Mouse (Mus musculus): ENCODE results near the gene Jph4. TPM values are rescaled to one million over a fixed set of nuclear protein-coding genes. Genes with fewer than 3 reads are reported as not detected.

Jph4 gene
- polyA plus RNA-seq (2012; rRNA removed): 0.41 and 0.45 TPM in 2 replicates

GRCm38 (mm10) chr14:55116425-55117200 lies at the start of gene Jph4:
Jph4 (minus strand) TSS chr14:55116935.
- no peak for DNase-seq (ENCODE audit: low read depth)

DNA sequence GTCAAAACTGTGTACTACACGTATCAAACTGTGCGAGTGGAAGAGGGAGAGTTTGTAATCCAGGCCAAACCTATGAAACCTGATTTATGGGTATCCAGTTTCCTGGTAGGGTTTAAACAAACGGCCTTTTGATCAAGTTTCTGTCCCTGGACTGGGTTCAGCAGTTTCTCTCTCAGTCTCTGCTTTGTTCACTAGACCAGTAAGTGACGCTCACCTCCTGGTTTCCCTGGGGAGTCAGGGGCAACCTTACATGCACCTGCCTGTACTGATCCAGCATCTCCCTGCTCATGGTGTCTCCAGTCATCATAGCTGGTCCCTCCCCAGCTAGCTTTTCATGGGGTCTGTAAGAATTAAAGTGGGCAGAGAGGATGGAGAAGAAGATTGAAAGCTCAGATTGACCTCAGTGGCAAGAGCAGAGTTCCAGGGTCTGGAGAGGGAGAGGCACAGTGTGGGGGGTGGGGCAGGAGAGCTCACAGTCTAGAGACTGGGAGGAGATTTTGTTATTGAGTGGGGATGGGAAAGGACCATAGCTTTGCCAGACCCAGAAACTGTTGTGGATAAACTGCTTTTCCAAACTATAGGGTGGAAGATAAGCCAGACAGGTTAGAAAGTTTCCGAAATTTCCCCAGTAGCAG lies 47.6 kb upstream of the Jph4 start:
- DNase-seq (ENCODE audit: low read depth): no peak

GRCm38 (mm10) chr14:55162168-55162567 lies 45.4 kb upstream of the Jph4 start:
- DNase-seq (ENCODE audit: low read depth): no peak

DNA sequence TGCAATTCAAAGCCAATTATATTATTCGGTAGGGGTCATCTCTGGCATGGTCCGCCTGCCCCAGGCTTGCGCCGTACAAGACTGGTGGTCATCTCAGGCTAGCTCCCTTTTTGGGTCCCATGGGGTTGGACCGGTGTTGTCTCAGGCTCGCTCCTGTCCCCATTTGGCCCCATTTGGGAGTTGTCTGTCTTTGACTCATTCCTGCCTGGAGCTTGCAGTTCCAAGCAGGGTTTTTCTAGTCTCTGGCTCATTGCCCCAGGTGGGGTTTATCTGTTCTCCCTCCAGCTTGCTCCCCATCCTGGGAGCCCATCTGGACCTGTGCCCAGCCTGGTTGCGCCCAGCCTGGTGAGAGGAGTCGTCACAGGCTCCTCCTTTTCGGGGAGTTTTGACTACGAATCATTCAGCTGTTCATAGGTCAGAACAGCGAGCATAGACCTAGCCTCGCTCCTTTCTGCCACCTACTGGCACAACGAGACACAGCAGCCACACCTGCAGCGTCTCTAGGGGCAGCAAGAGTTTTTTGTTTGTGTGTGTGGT lies 44.4 kb upstream of the Jph4 start:
- DNase-seq (ENCODE audit: low read depth): no peak

DNA sequence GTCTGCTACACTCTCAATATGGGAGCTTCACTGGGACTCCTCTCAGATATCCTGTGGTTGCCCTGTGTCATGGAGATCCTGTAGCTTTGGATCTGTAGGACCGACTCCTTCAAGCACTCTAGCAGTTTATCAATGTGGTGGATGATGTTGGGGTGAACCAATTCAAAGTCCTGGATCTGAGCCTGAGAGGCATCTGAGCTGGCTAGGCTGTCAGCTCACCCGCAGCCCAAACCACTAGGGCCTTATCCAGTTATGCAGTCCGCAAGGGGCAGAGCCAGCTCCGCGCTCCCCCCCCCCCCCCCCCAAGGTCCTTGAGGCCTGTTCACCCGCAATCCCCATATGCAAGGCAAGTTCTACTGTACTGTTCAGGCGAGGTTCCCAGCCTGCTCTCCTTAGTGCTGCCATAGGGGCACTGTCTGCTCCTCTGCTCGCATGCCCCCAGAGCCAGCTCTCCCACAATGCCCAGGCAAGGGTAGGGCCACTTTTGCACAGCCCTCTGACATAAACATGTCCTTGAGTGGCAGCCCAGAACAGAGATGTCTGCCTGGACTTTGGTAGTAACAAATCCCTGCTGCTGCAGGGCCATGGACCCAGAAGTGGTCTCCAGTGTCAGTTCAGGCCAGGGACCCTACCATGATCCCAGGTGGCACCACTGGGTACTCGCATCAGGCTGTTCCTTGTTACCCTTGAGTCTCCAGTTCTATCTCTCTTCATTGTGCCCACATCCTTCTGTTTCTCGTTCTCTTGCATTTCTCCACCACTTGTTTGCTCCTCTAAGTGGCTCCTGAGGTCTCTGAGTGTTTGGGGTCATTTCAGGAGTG lies 43.7 kb upstream of the Jph4 start:
- no peak for DNase-seq (ENCODE audit: low read depth)

DNA sequence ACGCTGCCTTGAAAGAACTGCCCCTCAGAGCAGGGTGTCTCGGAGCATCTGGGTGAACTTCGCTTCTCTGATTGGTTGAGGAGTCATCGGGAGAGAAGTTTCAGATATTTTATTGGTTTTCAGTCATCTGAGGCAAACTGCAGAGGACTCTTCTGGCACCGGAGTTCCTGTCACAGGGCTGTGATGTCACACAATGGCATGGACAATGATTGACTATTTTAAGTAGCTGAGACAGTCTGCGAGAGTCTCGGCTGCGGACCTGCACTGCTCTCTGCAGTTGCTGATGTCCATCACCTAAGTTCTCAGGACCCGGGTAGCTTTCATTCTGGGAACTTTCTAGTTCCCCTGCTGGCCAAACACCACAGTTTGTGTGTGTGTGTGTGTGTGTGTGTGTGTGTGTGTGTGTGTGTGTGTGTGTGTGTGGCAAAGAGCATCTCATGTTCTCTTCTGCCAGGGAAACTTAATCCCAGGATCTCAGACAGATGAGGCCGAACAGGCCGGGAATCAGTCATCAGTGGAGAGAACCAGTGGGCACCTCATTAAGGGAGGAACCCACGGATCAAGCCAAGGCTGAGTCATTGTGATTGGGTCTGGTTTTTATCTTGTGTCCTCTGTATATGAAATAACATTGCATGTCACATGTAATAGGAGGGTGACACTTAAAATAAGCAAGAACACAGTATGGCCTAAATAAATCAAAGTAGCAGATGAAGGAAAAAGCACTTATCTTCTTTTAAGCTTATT lies 40.8 kb upstream of the Jph4 start:
- no peak for DNase-seq (ENCODE audit: low read depth)

- no peak for DNase-seq (ENCODE audit: low read depth)
Observed at GRCm38 (mm10) chr14:55152951-55153481, 36.3 kb upstream of the Jph4 start.

GRCm38 (mm10) chr14:55152174-55152573 lies 35.4 kb upstream of the Jph4 start:
- DNase-seq (ENCODE audit: low read depth): no peak

DNA sequence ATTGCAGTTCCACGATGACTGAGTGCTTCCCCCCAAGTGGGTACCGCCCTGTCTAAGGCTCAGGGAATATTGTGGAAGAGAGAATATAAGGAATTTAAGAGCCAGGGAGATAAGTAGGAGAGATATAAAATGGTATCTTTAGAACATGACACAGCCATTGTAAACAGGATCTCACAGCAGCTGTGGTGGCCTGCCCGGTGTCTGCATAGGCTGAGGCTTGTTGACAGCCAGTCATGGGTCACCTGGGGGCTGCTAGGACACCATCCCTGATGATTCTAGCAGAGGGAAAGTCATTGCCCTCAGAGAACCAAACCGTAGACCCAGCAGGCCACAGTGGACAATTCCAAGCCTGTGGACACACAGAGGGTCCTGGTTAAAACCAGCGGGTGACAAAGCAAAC lies 34.2 kb upstream of the Jph4 start:
- no peak for DNase-seq (ENCODE audit: low read depth)

- DNase-seq (ENCODE audit: low read depth): no peak
Observed at GRCm38 (mm10) chr14:55149041-55149440, 32.3 kb upstream of the Jph4 start.

DNA sequence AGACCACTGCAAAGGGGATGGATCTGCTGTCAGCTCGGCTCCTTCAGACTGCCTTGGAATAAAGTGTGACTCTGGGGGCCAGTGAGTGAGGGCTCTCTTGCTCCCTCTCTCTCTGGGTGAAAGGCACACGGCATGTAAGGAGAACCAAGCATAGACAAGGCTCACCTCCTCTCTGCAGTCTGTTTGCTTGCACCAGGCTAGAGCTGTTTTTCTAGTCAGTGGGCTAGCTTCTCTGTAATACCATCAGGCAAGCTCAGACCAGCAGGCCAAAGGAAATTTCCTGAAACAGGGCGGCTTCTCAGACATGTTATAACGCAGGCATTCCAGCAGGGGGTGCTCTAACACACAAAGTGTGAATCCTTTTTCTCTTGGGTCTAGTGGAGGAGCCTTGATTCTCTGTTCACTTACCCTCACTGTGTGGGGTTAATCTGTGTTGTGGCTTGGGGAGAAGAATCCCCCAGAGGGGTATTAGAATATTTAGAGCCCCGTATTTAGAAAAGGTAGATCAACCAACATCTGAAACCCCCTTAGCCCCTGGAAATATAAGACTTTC lies 31.7 kb upstream of the Jph4 start:
- DNase-seq (ENCODE audit: low read depth): no peak

DNA sequence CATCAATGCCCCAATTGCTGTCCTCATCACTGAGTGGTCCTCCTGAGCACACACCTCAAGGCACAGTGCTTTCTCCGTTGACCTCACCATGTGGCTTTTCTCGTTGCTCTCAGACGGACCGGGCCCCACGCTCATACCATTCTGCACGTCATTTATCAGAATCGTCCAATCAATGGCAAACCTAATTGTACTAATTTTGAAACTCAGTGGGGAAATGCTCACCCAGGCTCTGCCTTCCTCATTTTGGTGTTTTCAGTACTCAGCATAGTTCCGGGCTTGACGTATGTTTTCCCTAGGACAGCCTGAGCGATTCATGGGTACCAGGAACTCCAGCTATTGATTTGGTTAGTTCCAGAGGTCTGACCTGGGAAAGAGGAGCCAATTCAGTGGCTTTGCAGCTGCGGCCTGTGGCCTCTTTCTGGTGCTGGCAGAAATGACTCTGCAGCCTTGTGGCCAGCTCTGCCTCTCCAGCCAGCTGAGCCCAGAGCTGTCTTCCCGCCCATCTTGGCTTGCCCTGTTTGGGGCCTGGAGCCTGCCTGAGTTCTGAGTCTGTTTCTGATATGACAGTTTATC lies 30.2 kb upstream of the Jph4 start:
- no peak for DNase-seq (ENCODE audit: low read depth)

GRCm38 (mm10) chr14:55146324-55146723 lies 29.6 kb upstream of the Jph4 start:
- DNase-seq (ENCODE audit: low read depth): no peak

DNA sequence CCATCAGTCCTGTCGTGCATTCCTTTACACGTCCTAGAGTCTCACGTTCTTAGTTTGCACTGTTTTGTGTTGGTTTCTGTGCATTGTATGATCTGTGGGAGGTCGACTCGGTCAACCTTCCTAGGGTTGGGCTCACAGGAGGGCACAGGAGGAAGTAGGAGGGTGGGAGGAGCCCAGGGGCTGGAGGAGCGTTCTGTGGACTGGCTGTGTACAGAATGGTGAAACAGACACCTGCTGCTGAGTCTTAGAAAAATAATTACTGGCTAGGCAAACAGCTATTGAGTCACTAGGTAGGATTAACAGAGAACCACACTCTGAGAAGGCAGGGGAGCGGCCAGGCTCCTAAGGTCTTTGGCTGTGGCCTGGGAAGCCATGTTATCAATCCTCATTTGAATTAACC lies 22.6 kb upstream of the Jph4 start:
- DNase-seq (ENCODE audit: low read depth): no peak

- DNase-seq (ENCODE audit: low read depth): no peak
Observed at GRCm38 (mm10) chr14:55135676-55136075, 18.9 kb upstream of the Jph4 start.

- no peak for DNase-seq (ENCODE audit: low read depth)
Observed at GRCm38 (mm10) chr14:55126521-55126920, 9.8 kb upstream of the Jph4 start.

- no peak for DNase-seq (ENCODE audit: low read depth)
Observed at GRCm38 (mm10) chr14:55125711-55126110, 9.0 kb upstream of the Jph4 start.

GRCm38 (mm10) chr14:55122359-55122758 lies 5.6 kb upstream of the Jph4 start:
- no peak for DNase-seq (ENCODE audit: low read depth)

- peak; percentile 33 for DNase-seq (ENCODE audit: low read depth)
Observed at GRCm38 (mm10) chr14:55121947-55122346, 5.2 kb upstream of the Jph4 start.

GRCm38 (mm10) chr14:55119421-55120134 lies 2.8 kb upstream of the Jph4 start:
- DNase-seq (ENCODE audit: low read depth): no peak
